Mouse (Mus musculus): Measurements from ENCODE around the gene Lyz1.

DNA sequence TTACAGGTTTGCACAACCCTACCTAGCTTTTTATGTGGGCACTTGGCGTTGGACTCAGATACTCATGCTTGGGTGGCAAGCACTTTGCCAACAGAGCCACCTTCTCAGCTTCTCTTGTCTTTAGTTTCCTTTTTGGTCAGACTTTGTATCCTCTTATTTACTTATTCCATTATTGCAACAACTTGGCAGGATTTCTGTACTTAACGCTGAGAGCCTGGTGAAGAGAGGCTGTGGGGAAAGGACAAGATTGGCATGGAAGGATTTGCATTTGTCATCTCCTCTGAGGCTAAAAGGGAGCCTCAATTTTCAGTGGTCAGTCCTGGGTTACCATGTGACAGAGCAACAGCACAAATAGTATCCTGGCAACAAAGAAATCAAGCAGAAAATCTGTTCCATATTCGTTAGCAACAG is 27.9 kb upstream of the Lyz1 start:
- TF ChIP-seq ZNF384 (IDR thresholded peaks at IDR 0.05; ENCODE audit: low read depth, low read length) (no peak), CHD2 (IDR thresholded peaks at IDR 0.05; ENCODE audit: low read depth, low read length) (no peak), MAFK (IDR thresholded peaks at IDR 0.05; ENCODE audit: insufficient read depth, low read depth, low read length) (no peak)
